Mouse (Mus musculus): Measurements from ENCODE around the gene Srcap. TPM values are rescaled to one million over a fixed set of nuclear protein-coding genes. Genes with fewer than 3 reads are reported as not detected.

Gene Srcap
- polyA plus RNA-seq, 1 experiment: 106 TPM

DNA sequence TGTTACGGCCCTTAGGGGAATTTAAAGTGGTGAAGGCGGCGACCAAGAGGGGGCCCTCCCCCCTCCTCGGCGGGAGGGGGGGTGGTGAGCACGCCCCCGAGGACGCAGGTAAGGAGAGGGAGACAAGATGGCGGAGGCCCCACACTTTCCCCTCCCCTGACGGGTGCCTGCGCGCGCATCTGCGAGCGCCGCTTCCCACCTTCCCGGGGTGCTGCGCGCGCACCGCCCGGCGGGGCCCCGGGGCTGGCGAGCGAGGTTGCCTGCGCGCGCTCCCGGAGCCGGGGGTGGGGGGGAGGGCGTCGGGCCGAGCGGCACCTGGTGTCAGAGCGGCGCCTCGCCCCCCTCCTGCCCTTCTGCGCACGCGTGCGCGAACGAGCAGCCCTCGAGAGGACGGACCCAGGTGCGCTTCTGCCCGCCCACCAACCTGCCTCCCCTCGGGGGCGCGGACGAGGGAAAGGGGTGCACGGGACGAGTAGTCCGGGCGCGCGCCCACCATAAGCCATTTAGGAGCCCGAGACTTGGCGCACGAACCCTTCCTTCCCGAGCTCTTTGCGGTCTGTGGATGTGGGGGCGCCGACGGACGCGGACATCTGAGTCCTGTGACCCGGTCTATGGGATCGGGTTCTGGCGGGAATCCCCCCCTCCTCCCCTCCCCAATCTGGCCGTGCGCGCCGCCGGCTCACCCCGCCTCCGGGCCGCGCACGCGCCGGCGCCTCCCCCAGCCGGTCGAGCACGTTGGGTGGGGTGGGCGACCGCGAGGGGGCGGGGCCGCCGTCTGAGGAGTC lies 640 bp downstream of the Srcap start:
- Histone ChIP-seq H3K9me3 (replicated peaks; ENCODE audit: control insufficient read depth, insufficient read depth, low read length, poor library complexity, severe bottlenecking) (no peaks in the 10 kb centered on the region), H3K27me3 (ENCODE audit: control insufficient read depth, insufficient read depth, low read length, poor library complexity, severe bottlenecking) (no peaks in the 10 kb centered on the region), H3K4me1 (ENCODE audit: control insufficient read depth, insufficient read depth, low read length) (peaks cover 2% of the 10 kb centered on the region), H3K9ac (ENCODE audit: low read depth, poor library complexity, severe bottlenecking) (peak overlapping the region; percentile 85), H3K36me3 (ENCODE audit: control insufficient read depth, insufficient read depth, low read length, poor library complexity, severe bottlenecking) (peaks cover 16% of the 10 kb centered on the region), H3K27ac (ENCODE audit: insufficient read depth, low read length) (peak overlapping the region; percentile 76), H3K4me3 (ENCODE audit: low read depth, low read length) (peak overlapping the region; percentile 65)
- no peak for TF ChIP-seq POLR2A (IDR thresholded peaks at IDR 0.05; ENCODE audit: insufficient read depth, low read length)
- 0 out of 2 replicates have a peak, but pooled peaks have one; percentile 3 for TF ChIP-seq EP300 (IDR thresholded peaks at IDR 0.05; ENCODE audit: insufficient read depth, low read depth, low read length)
- TF ChIP-seq CTCF (IDR thresholded peaks at IDR 0.05; ENCODE audit: low read depth, low read length): no peak

DNA sequence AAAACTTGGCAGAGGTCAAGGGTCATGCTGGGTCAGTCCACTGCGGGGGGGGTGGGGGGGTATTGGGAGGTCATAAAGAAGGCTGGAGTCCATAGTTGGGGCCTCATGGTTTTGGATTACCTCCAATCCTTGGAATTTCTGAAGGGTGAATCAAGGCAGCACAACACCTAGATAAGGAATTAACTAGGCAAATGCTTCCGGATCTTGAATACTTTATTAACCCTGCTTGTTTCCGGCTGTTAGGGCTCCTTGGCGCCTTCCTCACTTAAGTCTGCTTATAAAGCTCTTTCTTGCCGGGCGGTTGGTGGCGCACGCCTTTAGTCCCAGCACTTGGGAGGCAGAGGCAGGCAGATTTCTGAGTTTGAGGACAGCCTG lies 1.2 kb downstream of the Srcap start:
- no peaks in the 10 kb centered on the region for H3K27me3 ChIP-seq (ENCODE audit: control insufficient read depth, insufficient read depth, low read length, poor library complexity, severe bottlenecking)
- peaks cover 21% of the 10 kb centered on the region for H3K36me3 ChIP-seq (ENCODE audit: control insufficient read depth, insufficient read depth, low read length, poor library complexity, severe bottlenecking)
- peaks cover 2% of the 10 kb centered on the region for H3K4me1 ChIP-seq (ENCODE audit: control insufficient read depth, insufficient read depth, low read length)
- H3K4me3 ChIP-seq (ENCODE audit: low read depth, low read length): peak overlapping the region; percentile 61
- TF ChIP-seq CTCF (IDR thresholded peaks at IDR 0.05; ENCODE audit: low read depth, low read length): no peak
- TF ChIP-seq POLR2A (IDR thresholded peaks at IDR 0.05; ENCODE audit: insufficient read depth, low read length): no peak
- no peak for TF ChIP-seq EP300 (IDR thresholded peaks at IDR 0.05; ENCODE audit: insufficient read depth, low read depth, low read length)
- H3K9me3 ChIP-seq (replicated peaks; ENCODE audit: control insufficient read depth, insufficient read depth, low read length, poor library complexity, severe bottlenecking): no peaks in the 10 kb centered on the region
- H3K27ac ChIP-seq (ENCODE audit: insufficient read depth, low read length): peak overlapping the region; percentile 70
- peak overlapping the region; percentile 85 for H3K9ac ChIP-seq (ENCODE audit: low read depth, poor library complexity, severe bottlenecking)

DNA sequence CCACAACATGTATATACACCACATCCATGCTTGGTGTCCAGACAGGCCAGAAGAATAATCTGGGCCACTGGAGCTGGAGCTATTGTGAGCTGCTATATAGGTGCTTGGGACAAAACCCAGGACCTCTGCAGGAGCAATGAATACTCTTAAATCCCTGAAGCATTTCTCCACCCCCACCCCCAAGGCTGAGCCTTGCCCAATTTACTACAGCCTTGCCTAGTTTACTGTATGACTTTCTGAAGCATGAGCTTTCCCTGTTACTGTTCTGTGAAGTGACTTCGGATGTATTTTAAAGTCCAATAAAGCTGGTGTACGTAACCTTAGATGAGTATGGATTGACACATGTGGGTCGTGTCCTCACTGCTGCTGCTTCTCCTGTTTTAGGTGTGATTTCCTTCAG lies 2.0 kb downstream of the Srcap start:
- Histone ChIP-seq H3K4me3 (ENCODE audit: low read depth, low read length) (peak overlapping the region; percentile 47), H3K36me3 (ENCODE audit: control insufficient read depth, insufficient read depth, low read length, poor library complexity, severe bottlenecking) (peaks cover 21% of the 10 kb centered on the region), H3K9ac (ENCODE audit: low read depth, poor library complexity, severe bottlenecking) (peak overlapping the region; percentile 85)

DNA sequence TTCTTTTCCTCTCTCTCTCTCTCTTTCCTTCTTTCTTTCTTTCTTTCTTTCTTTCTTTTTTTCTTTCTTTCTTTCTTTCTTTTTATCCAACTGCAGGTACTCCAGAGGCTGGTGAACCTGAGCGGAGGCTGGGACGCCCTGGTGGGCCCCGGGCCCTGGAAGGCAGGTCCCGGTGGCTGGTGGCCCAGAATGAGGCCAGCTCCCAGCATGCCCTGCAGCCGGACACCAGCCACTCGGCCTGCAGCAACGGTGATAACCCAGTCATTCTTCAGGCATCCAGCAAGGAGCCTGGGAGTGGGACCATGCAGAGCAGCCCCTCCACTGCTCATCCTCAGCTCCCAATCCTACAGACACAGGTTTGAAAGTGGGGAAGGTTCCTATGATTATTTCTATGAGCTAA lies 4.1 kb downstream of the Srcap start:
- Histone ChIP-seq H3K4me3 (ENCODE audit: low read depth, low read length) (no peak overlapping the region), H3K9ac (ENCODE audit: low read depth, poor library complexity, severe bottlenecking) (0 out of 2 replicates have a peak overlapping the region, but pooled peaks have one; percentile 9), H3K27ac (ENCODE audit: insufficient read depth, low read length) (no peak overlapping the region), H3K4me1 (ENCODE audit: control insufficient read depth, insufficient read depth, low read length) (peaks cover 2% of the 10 kb centered on the region), H3K27me3 (ENCODE audit: control insufficient read depth, insufficient read depth, low read length, poor library complexity, severe bottlenecking) (no peaks in the 10 kb centered on the region), H3K9me3 (replicated peaks; ENCODE audit: control insufficient read depth, insufficient read depth, low read length, poor library complexity, severe bottlenecking) (no peaks in the 10 kb centered on the region), H3K36me3 (ENCODE audit: control insufficient read depth, insufficient read depth, low read length, poor library complexity, severe bottlenecking) (peaks cover 36% of the 10 kb centered on the region)
- TF ChIP-seq CTCF (IDR thresholded peaks at IDR 0.05; ENCODE audit: low read depth, low read length) (no peak), EP300 (IDR thresholded peaks at IDR 0.05; ENCODE audit: insufficient read depth, low read depth, low read length) (no peak), POLR2A (IDR thresholded peaks at IDR 0.05; ENCODE audit: insufficient read depth, low read length) (no peak)

More for the DNA sequence above, 2.0 kb downstream of the Srcap start:
- no peaks in the 10 kb centered on the region for H3K27me3 ChIP-seq (ENCODE audit: control insufficient read depth, insufficient read depth, low read length, poor library complexity, severe bottlenecking)
- H3K27ac ChIP-seq (ENCODE audit: insufficient read depth, low read length): peak overlapping the region; percentile 70
- peaks cover 2% of the 10 kb centered on the region for H3K4me1 ChIP-seq (ENCODE audit: control insufficient read depth, insufficient read depth, low read length)
- H3K9me3 ChIP-seq (replicated peaks; ENCODE audit: control insufficient read depth, insufficient read depth, low read length, poor library complexity, severe bottlenecking): no peaks in the 10 kb centered on the region
- TF ChIP-seq POLR2A (IDR thresholded peaks at IDR 0.05; ENCODE audit: insufficient read depth, low read length) (no peak), CTCF (IDR thresholded peaks at IDR 0.05; ENCODE audit: low read depth, low read length) (no peak), EP300 (IDR thresholded peaks at IDR 0.05; ENCODE audit: insufficient read depth, low read depth, low read length) (no peak)

DNA sequence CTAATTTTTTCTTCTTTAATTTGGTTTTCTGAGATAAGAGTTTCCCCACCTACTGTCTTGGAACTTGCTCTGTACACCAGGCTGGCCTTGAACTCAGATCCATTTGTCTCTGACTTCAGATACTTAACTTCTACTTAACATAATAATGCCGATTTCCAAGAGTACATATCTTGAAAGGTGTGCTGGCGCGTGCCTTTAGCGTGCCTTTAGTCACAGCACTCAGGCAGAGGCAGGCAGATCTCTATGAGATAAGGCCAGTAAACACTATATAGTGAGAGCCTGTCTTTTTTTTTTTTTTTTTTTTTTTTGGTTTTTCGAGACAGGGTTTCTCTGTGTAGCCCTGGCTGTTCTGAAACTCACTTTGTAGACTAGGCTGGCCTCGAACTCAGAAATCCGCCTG lies 4.6 kb downstream of the Srcap start:
- no peaks in the 10 kb centered on the region for H3K27me3 ChIP-seq (ENCODE audit: control insufficient read depth, insufficient read depth, low read length, poor library complexity, severe bottlenecking)
- no peak overlapping the region for H3K9ac ChIP-seq (ENCODE audit: low read depth, poor library complexity, severe bottlenecking)
- H3K9me3 ChIP-seq (replicated peaks; ENCODE audit: control insufficient read depth, insufficient read depth, low read length, poor library complexity, severe bottlenecking): no peaks in the 10 kb centered on the region
- peaks cover 2% of the 10 kb centered on the region for H3K4me1 ChIP-seq (ENCODE audit: control insufficient read depth, insufficient read depth, low read length)
- no peak overlapping the region for H3K4me3 ChIP-seq (ENCODE audit: low read depth, low read length)
- TF ChIP-seq CTCF (IDR thresholded peaks at IDR 0.05; ENCODE audit: low read depth, low read length): no peak
- no peak for TF ChIP-seq EP300 (IDR thresholded peaks at IDR 0.05; ENCODE audit: insufficient read depth, low read depth, low read length)
- TF ChIP-seq POLR2A (IDR thresholded peaks at IDR 0.05; ENCODE audit: insufficient read depth, low read length): no peak
- H3K36me3 ChIP-seq (ENCODE audit: control insufficient read depth, insufficient read depth, low read length, poor library complexity, severe bottlenecking): peaks cover 41% of the 10 kb centered on the region
- H3K27ac ChIP-seq (ENCODE audit: insufficient read depth, low read length): no peak overlapping the region

DNA sequence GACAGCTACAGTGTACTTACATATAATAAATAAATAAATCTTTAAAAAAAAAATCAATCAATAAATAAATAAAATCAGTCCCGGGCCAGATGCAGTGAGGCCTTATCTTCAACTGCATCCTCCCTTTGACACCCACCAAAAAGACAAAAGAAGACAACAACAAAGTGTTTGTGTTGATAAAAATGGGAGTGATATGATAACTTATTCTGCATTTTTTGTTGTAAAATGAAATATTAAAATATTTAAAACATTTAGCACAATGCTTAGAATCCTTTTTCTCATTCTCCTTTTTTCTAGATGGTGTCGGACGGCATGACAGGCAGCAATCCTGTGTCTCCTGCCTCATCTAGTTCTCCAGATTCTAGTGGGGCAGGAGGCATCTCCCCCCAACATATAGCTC lies 7.5 kb downstream of the Srcap start, which contains the start of gene Gm42715:
Gm42715 (plus strand) TSS at position 301 of the 400 bp plus-strand sequence.
- Histone ChIP-seq H3K9ac (ENCODE audit: low read depth, poor library complexity, severe bottlenecking) (no peak within 1 kb of the TSS), H3K9me3 (replicated peaks; ENCODE audit: control insufficient read depth, insufficient read depth, low read length, poor library complexity, severe bottlenecking) (no peaks in the 10 kb centered on the region), H3K27me3 (ENCODE audit: control insufficient read depth, insufficient read depth, low read length, poor library complexity, severe bottlenecking) (no peaks in the 10 kb centered on the region), H3K36me3 (ENCODE audit: control insufficient read depth, insufficient read depth, low read length, poor library complexity, severe bottlenecking) (peaks cover 67% of the 10 kb centered on the region), H3K4me1 (ENCODE audit: control insufficient read depth, insufficient read depth, low read length) (no peaks in the 10 kb centered on the region), H3K27ac (ENCODE audit: insufficient read depth, low read length) (no peak within 1 kb of the TSS), H3K4me3 (ENCODE audit: low read depth, low read length) (no peak within 1 kb of the TSS)
- TF ChIP-seq EP300 (IDR thresholded peaks at IDR 0.05; ENCODE audit: insufficient read depth, low read depth, low read length): no peak
- no peak for TF ChIP-seq POLR2A (IDR thresholded peaks at IDR 0.05; ENCODE audit: insufficient read depth, low read length)
- no peak for TF ChIP-seq CTCF (IDR thresholded peaks at IDR 0.05; ENCODE audit: low read depth, low read length)
